Mouse (Mus musculus): ENCODE data around the gene Lrrc55.

GRCm38 (mm10) chr2:85205170-85205569 lies 8.2 kb upstream of the Lrrc55 start:
- TF ChIP-seq FLI1 (IDR thresholded peaks at IDR 0.05; ENCODE audit: low read length) (no peak), GATA1 (IDR thresholded peaks at IDR 0.05; ENCODE audit: borderline replicate concordance, low read length) (no peak)
